Mouse (Mus musculus) heart, postnatal 0 days (tissue): Measurements from ENCODE around the gene Vmn1r54.

Source experiments
- CTCF ChIP-seq: IDR thresholded peaks from 2 replicates; pipeline ENCODE4 v1.5.1; 2016; ENCODE audit warnings: antibody characterized with exemption, control low read depth, low read depth
- EP300 ChIP-seq: IDR thresholded peaks from 2 replicates; pipeline ENCODE4 v1.6.1; 2016; ENCODE audit warnings: antibody characterized with exemption, low read depth

- no peak for TF ChIP-seq CTCF
- no peak for TF ChIP-seq EP300
These were observed 60.3 kb downstream of the Vmn1r54 start for GRCm38 (mm10) chr6:90306315-90306975.
